Mouse (Mus musculus) gastrocnemius, postnatal 4 days (tissue): ENCODE measurements around the gene Nudt21. TPM values are rescaled to one million over a fixed set of nuclear protein-coding genes. Genes with fewer than 3 reads are reported as not detected.

Experiments used
- DNase-seq, 2 experiments: peaks; one replicate each; pipeline ENCODE4 v3.0.0; 2021 to 2022; ENCODE audit warnings: low spot score in 2 of 2, mixed read lengths in 2 of 2
- total RNA-seq, 2 experiments: library from RNA; stranded (reverse); gene quantifications; 2 replicates each; pipeline ENCODE4 v1.2.3; 2021

The Nudt21 gene
- total RNA-seq, 2 experiments from 2014 or later: 36.1 to 40.5 TPM

DNA sequence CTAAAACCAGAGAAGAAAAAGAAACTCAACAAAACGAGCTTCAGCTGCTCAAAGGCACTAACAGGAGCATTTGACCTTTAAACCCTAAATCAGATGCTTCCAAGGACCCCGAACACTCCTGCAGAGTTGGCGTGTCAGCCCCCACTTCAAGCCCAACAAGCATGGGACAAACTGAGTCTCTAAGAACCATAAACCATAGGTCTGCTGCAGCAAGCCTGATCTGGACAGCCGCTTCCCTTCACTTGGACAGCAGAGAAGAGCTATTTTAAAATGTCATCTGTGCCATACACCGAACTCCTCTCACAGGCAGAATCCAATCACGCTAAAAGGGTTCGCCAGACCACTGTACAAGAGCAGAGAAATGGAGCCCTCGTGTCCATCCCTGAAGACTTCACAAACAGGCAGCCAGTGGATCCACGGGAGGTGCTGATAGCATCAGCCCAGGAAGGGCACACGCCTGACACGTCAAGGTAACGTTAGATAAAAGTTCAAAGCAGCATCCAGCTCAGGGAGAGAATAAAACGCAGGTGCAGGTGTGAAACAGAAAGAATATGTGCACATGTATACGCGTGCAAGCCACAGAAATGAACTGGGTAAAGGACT is 27.5 kb downstream of the Nudt21 start:
- no peak for DNase-seq

DNA sequence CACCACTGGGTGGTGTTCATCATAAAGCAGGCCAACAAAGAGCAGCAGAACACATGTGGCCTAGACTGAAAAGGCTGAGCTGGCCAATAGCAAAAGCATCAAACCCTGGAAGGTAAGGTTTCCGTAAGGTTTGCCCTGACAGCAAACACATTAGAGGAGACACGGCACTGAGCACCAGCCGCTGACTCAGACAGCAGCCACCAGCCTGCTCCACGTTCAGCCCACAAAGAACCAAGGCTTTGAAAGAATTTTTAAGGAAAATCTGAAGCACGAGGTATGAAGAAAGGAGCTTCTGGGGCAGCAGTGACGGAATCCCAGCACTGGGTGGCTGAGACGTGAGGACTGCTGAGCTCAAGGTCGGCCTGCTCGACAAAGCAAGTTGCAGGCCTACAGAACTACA is 32.7 kb downstream of the Nudt21 start:
- no peak for DNase-seq

DNA sequence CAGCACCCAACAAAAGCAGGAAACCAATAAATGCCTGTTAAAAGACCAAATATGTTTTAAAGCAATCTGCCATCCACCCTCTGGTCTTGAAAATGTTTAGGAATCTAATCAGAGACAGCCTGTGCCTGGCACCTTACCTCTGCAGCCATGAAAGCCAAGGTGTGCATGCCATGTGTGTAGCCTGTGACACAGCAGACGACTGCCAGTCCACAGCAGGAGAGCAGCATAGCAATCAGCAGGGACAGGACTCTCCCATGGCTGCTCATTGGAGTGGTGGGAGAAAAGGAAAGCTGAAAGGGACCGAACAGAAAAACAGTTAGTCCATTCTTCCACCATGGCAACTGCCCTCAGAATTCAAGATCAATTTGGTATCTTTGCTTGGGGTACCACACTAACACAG is 37.9 kb downstream of the Nudt21 start:
- no peak for DNase-seq

DNA sequence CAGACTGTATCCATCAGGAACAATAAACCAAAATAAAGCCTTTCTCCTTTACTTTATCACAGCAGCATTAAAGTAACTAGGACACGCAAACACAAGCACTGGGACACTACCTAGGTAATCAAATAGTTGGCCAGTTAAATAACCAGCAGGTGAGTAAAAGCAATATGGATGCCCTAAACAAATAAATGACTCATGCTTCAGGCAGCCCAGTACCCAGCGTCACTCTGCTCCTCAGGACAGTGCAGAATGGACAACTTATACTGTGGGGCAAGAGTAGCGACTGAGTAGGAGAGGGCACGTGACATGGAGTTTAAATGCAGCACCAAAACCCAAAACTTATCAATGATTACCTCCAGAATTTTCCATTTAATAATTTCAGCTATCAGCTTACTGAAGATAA is 47.1 kb downstream of the Nudt21 start:
- no peak for DNase-seq

DNA sequence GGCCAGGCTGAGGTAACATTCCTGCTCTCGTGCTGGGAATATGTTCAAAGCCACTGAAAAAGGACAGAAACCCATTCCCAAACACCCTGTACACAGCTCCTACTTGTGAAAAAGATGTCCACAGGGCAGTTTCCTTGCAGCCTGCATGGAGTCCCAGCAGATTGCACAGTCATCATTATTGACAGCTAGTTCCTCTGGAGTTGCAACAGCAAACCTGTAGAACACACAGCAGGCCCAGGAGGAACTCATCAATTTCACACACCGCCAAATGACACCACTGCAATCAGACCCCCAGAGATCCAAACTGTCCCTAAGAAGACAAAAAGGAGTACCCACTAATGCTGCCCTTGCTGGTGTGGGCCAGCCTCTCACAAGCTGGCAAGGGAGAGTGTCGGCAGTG is 52.1 kb downstream of the Nudt21 start:
- no peak for DNase-seq

DNA sequence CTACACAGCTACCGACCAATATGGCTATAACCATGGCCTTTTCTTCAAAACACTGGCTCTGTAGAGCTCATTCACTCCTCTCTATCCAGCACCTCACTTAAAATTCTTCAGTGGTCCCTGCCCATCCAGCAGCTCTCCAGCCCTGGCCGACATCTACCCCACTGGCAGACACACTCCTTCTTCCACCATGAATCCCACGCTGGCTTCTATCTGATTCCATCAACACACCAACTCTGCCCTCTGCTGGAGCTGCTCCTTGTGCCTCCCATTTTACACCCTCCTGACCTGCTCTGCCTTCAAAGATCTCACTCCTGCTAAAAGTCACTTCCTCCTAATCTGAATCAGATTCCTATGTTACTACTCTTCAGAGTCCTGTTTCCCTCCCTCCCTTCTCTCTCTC is 53.0 kb downstream of the Nudt21 start:
- DNase-seq: no peak

DNA sequence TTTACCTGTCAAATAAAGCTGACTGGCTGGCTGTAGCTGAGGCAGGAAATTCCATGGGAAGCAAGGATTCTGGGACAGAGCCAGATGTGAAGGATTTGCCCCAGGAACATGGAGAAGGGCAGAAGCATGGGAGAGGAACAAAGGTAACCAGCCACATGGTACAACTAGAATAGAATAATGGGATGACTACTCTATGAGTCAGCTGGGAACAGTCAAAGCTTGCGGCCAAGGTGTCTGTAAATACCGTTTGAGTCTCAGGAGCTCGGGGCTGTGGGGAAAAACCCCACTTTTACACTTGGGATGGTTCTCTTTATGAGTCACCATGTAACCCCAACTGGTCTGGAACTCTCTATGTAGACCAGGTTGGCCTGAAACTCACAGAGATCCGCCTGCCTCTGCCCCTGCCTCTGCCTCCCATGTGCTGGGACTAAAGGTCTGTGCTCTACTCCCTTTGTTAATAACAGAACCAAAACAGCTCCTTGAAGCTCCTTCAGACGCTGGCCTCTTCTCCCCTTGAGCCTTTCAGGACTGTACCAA is 55.1 kb downstream of the Nudt21 start:
- DNase-seq: no peak

DNA sequence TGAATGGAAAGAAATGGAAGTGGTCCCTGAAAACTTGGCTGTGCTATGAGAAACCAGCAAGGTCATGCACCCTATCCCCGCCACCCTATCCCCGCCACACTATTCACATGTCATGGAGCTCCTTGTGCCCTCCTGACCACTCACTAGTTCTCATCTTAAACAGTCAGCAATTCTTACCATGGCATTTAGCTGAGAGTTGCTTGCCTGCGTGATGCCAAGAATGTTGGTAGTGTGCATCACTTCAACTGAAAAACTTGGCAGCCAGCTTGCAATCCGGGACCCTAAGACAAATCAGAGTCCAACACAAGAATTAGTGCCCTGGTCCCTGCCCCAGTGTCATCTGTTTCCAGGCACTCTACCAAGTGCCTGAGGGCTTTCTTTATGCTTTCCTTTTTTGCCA is 56.7 kb downstream of the Nudt21 start:
- no peak for DNase-seq

DNA sequence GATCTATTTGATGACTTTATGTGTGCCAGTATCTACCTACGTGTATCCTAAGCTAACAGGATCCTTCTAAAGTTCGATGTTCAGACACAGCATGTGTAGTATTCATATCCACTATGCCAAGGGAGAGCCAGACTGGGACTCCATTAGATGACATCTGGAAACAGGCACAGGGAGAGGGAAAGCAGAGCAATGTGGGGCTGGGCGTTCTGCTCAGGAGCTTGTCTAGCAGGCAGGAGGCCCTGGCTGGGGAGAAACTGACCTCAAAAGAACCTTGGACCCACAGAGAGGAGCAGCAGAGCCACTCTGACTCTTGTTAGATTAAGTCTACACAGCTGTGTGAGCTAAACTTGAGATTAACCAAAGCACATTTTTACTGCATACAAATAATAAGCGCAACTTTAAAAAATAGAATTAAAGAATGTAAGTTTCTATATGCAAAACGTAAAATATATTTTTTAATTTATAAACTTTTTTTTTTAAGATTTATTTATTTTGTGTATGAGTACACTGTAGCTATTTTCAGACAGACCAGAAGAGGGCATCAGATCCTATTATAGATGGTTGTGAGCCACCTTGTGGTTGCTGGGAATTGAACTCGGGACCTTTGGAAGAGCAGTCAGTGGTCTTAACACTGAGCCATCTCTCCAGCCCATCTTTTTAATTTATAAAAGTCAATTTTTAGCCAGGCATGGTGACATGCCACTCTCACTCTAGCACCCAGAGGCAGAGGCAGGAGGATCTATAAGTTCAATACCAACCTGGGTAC is 60.2 kb downstream of the Nudt21 start:
- no peak for DNase-seq

DNA sequence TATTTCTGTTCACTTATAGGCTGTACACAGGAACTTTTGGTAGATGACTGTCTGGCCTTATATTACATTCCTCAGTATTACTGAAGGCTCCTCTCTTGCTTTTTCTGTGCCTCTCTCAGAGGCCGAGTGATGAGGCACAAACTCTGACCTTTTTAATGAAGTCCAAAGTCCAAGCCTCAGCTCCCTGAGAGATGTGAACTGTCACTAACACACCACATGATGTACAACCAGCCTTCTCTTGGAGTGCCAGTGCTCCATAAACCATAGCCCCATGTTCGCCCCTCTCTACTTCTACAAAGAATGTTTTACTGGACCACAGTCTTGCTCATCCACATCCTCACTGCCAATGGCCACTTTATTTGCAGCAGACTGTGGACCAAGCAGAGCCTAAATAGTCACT is 61.5 kb downstream of the Nudt21 start:
- DNase-seq: no peak

DNA sequence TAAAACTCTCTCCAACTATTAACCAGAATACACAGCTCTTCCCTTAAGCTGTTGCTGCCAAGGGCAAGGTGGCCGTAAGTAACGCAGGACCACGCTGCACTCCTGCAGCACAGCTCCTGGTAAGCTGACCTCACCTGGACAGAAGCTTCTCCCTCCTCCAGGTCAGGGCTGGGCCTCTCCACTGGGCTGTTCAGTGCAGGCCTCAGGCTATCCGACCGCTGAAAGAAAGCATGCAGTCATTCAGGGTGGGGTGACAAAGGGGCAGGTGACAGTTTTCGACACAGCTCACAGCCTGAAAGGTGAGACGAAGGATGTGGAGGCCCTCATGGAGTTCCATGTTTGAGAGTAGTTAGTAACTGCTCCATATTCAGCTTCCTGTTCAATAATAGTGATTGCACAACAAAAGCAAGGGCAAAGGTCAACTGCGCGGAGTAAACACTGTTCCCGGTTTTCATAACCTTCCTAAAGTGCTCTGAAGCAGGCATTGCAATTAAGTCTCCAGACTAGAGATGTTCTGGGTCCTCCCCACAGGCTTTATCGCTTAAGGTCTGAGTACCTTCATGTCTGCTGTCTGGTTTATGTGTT is 62.1 kb downstream of the Nudt21 start:
- DNase-seq: no peak

DNA sequence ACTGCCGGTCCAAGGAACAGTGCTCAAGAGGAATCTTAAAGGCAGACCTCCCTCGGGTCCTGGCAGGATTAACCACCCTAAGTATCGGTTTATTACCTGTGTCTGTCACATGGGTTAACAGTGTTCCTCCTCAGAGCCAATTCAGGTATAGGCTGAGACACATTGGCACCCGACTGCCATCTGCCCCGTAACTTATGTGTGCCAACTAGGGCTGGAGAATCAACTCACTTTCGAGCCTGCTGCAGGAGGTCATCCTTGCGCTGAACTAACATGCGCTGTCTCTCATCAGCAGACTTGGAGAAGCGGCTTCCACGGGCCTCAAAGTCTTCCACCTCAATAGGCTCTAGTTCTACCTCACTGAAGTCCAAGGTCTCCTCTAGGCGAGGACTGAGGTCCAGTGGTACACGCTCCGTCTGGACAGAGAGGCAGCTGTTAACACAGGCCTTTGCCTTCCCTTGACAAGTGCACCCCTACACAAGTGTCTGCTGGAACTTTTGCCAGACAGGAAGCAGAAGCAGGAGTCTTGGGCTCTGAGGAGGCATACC is 62.9 kb downstream of the Nudt21 start:
- no peak for DNase-seq

DNA sequence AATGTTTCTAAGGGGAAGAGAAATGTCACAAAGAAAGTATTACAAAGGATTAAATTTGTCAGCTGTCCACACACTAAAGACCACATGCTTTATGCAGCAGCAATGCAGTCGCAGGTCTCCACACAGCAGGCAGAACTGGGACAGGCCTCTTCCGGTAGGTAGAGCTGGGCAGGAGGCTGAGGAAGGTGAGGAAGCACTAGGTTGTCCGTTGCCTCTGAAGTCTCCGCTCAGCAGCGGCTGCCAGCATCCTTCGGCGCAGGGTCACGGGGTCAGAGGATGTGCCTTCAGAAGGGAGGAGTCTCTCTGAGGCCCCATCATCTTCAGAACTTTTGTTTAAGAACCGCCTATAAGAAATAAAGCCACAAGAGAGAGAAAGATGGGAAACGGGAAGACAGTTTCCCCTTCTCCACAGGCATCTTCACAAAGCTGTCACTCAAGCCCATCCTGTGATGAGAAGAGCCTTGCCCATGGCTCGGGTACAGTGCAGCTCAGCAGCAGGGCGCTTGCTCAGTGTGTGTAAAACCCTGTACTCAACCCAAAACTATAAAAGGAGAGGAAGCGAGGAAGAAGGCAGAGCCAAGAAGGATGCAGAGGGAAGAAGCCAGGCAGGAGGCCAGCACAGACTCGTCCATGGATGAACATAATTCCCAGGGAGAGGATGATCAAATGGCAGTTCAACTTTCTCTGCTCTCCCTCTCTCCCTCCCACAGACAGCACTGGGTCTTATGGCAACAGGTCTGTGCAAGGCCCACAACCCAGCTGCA is 63.7 kb downstream of the Nudt21 start:
- no peak for DNase-seq

DNA sequence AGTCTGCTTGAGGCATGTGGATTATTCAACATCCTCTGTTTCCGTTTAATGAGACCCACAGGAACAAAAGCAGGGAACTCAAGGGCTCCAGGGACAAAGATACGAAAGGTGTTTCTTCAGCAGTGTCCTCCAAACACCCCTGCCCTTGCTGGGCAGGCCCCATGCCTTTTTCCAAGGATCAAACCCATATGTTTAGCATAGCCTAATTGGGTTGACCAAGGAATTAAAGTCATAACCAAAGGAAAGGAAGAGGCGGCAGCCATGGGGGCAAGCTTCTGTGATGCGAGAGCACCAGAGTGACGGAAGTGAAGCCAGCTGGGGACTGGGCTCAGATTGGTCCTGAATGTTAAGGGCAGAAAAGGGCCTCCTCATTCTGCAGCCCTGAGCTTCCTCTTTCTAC is 64.6 kb downstream of the Nudt21 start:
- DNase-seq: no peak

DNA sequence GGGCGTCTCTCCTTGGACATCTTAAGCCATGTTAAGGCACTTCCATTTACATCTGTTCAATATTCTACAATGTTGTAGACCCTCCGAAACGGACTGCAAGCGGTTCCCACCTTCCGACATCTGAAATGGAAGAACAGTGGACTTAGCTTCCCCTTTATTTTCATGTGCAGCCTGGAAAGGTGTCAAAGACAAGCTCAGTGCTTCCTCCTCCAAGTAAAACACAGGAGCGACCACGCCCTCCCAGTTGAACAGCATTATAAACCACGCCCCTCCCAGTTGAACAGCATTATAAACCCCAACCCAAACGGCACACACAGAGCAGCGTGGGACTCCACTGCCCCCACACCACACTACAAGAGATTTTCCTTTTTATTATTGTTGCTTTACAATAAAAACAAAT is 65.4 kb downstream of the Nudt21 start:
- DNase-seq: no peak

DNA sequence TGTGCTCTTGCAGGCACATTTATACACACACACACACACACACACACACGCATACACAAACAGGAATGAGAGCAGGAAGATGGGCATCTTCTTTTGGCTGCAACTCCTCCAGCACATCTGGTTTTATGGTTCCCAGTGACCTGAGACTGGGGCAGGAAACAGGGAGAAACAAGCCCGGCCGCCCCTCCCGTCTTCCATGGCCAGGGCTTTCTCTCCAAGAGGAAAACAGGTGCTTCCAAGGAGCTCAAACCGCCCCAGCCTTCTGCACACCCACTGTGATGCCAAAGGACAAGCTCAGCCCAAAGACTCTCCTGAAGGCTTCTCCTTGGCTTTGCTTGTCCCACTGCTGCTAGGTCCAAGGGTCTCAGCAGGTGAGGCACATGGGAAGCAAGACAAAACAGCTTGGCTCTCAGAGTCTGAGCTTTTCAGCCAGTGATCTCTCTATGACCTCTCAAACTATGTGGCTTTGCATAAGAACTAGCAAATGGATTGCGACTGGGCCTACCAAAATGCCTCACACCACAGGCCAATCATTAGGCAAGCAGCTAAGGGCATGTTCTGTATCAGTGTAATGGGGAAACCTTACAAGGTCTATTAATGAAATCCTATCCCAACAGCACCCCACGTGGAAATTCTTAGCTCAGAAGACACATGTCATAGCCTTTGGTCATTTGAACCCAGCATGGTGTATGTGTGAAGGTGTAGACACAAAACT is 67.0 kb downstream of the Nudt21 start:
- no peak for DNase-seq

DNA sequence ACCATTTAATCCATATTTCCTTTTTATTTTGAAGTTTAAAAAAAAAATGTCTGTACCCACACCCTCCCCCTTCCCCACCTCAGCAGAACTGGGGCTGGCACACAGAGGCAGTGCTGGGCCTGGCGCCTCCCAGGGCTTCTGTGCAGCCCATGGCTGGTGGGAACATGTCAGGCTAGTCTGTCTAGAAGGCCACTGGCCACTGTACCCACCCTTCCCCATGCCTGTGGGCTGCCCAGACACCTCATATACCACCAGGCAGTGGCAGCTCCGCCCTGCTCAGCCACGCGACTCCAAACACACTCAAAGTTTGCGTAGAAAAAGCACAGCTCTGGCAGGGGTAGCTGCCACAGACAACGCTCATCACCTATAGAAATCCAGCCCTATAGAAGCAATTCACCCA is 68.5 kb downstream of the Nudt21 start:
- DNase-seq: no peak
